Mouse (Mus musculus) testis, postnatal 10 days (tissue): ENCODE data around the gene Hoxb4.
A peak's percentile ranks its signal among the peaks of the same experiment; 100 is the strongest.

Experiments used
- DNase-seq: peaks from one replicate; pipeline ENCODE4 v3.0.0; 2021; ENCODE audit warnings: low spot score

The Hoxb4 gene

GRCm38 (mm10) chr11:96317608-96318367 is at the start of gene Hoxb4:
Gene Hoxb4, plus strand, starts transcription at chr11:96318267.
- DNase-seq, result no peak

GRCm38 (mm10) chr11:96269869-96270268 is 48.2 kb upstream of the Hoxb4 start:
- DNase-seq, result peak; percentile 89

GRCm38 (mm10) chr11:96270996-96271540 is 47.0 kb upstream of the Hoxb4 start, which contains the start of gene Hoxb9:
Gene Hoxb9, plus strand, starts transcription at chr11:96271457.
- DNase-seq, result peak; percentile 78

GRCm38 (mm10) chr11:96271541-96272011 is 46.5 kb upstream of the Hoxb4 start:
- peak; percentile 70 for DNase-seq

GRCm38 (mm10) chr11:96272024-96272921 is 45.8 kb upstream of the Hoxb4 start:
- DNase-seq, result no peak

- no peak for DNase-seq
Observed at GRCm38 (mm10) chr11:96274428-96274827, 43.6 kb upstream of the Hoxb4 start.

GRCm38 (mm10) chr11:96275896-96276295 is 42.2 kb upstream of the Hoxb4 start:
- DNase-seq, result no peak

- no peak for DNase-seq
Observed at GRCm38 (mm10) chr11:96277151-96278044, 40.7 kb upstream of the Hoxb4 start.

GRCm38 (mm10) chr11:96278324-96278723 is 39.7 kb upstream of the Hoxb4 start:
- no peak for DNase-seq

- peak; percentile 88 for DNase-seq
Observed at GRCm38 (mm10) chr11:96278773-96279172, 39.3 kb upstream of the Hoxb4 start.

GRCm38 (mm10) chr11:96279421-96280233 is 38.4 kb upstream of the Hoxb4 start:
- no peak for DNase-seq

- no peak for DNase-seq
Observed at GRCm38 (mm10) chr11:96280399-96281378, 37.4 kb upstream of the Hoxb4 start.

- DNase-seq, result no peak
Observed at GRCm38 (mm10) chr11:96281396-96281795, 36.7 kb upstream of the Hoxb4 start.

- no peak for DNase-seq
Observed at GRCm38 (mm10) chr11:96281855-96282570, 36.1 kb upstream of the Hoxb4 start, which contains the start of gene Hoxb8. Gene Hoxb8, plus strand, starts transcription at chr11:96281905.

GRCm38 (mm10) chr11:96282795-96283430 is 35.2 kb upstream of the Hoxb4 start:
- DNase-seq, result no peak

GRCm38 (mm10) chr11:96284041-96284749 is 33.9 kb upstream of the Hoxb4 start:
- DNase-seq, result no peak
